In genomic region chr7:81777667-81778218, GRCm38 (mm10) we compare ENCODE assay signal across 9 mouse cellular contexts. TPM values are rescaled to one million over a fixed set of nuclear protein-coding genes. Genes with fewer than 3 reads are reported as not detected.
DNase-seq lines count a peak whose midpoint lies in the region; ATAC-seq and TF ChIP-seq lines count a peak whose summit lies in the region.
"Had no signal": no experiment of that assay in that cellular context is flagged by ENCODE, and none has a peak within 500 bp of the region (broad histone marks: within the 10 kb centered on the region; RNA-seq: fewer than 3 reads in every experiment).

No protein-coding gene starts in this region.

- H3K9ac ChIP-seq in hindbrain, embryonic 13.5 days, result no peak overlapping the region
- H3K9ac ChIP-seq in neural tube, embryonic 13.5 days, result no peak overlapping the region
- H3K9ac ChIP-seq in midbrain, postnatal 0 days (replicated peaks; ENCODE audit: low read length, poor library complexity, severe bottlenecking), result no peak overlapping the region

- no peak for DNase-seq in hindbrain, embryonic 10.5 days (ENCODE audit: low spot score)
- DNase-seq in neural tube, embryonic 10.5 days (ENCODE audit: extremely low spot score, low spot score), result no peak
- DNase-seq in adipocyte (ENCODE audit: low spot score), result peak; percentile 41
- DNase-seq in midbrain, postnatal 0 days (ENCODE audit: low spot score), result peak; percentile 26
- DNase-seq in gastrocnemius, postnatal 4 days (ENCODE audit: low spot score in 2 of 2), result no peak
- DNase-seq: gastrocnemius, postnatal 14 days; heart, postnatal 14 days had no signal

- 0 out of 2 replicates have a peak, but pooled peaks cover 3% of the 10 kb centered on the region for H3K4me1 ChIP-seq in hindbrain, embryonic 13.5 days (replicated peaks)
- H3K4me1 ChIP-seq in hindbrain, embryonic 10.5 days (replicated peaks), result no peaks in the 10 kb centered on the region
- H3K4me1 ChIP-seq in neural tube, embryonic 13.5 days (replicated peaks), result no peaks in the 10 kb centered on the region
- no peaks in the 10 kb centered on the region for H3K4me1 ChIP-seq in midbrain, postnatal 0 days (ENCODE audit: insufficient read depth, low read length)

- no peaks in the 10 kb centered on the region for H3K27me3 ChIP-seq in hindbrain, embryonic 13.5 days
- no peaks in the 10 kb centered on the region for H3K27me3 ChIP-seq in hindbrain, embryonic 10.5 days (ENCODE audit: insufficient read depth, poor library complexity, severe bottlenecking)
- H3K27me3 ChIP-seq in neural tube, embryonic 13.5 days, result no peaks in the 10 kb centered on the region
- no peaks in the 10 kb centered on the region for H3K27me3 ChIP-seq in midbrain, postnatal 0 days (ENCODE audit: insufficient read depth, low read length)

- WGBS in hindbrain, embryonic 13.5 days, result 78% methylated on average over 10 of the region's 10 CpGs
- WGBS in hindbrain, embryonic 10.5 days, result 83% methylated on average over 10 of the region's 10 CpGs
- WGBS in neural tube, embryonic 13.5 days, result 80% methylated on average over 10 of the region's 10 CpGs
- WGBS in midbrain, postnatal 0 days, result 68% methylated on average over 10 of the region's 10 CpGs

- peak; percentile 82 for TF ChIP-seq CTCF in midbrain, postnatal 0 days (IDR thresholded peaks at IDR 0.05)

- no peaks in the 10 kb centered on the region for H3K9me3 ChIP-seq in hindbrain, embryonic 13.5 days
- H3K9me3 ChIP-seq in hindbrain, embryonic 10.5 days, result peaks cover 10% of the 10 kb centered on the region
- H3K9me3 ChIP-seq in neural tube, embryonic 13.5 days, result no peaks in the 10 kb centered on the region
- no peaks in the 10 kb centered on the region for H3K9me3 ChIP-seq in midbrain, postnatal 0 days (ENCODE audit: low read length)

- H3K4me2 ChIP-seq in hindbrain, embryonic 13.5 days, result no peak overlapping the region
- H3K4me2 ChIP-seq in neural tube, embryonic 13.5 days, result no peak overlapping the region
- H3K4me2 ChIP-seq in midbrain, postnatal 0 days (ENCODE audit: low read depth, low read length, poor library complexity, severe bottlenecking), result no peak overlapping the region

- peak overlapping the region; percentile 30; the same call in 1 of the 2 replicates for H3K27ac ChIP-seq in hindbrain, embryonic 13.5 days
- no peak overlapping the region for H3K27ac ChIP-seq in hindbrain, embryonic 10.5 days
- H3K27ac ChIP-seq in neural tube, embryonic 13.5 days (replicated peaks), result no peak overlapping the region
- no peak overlapping the region for H3K27ac ChIP-seq in midbrain, postnatal 0 days (ENCODE audit: low read depth, low read length)

- peaks cover 35% of the 10 kb centered on the region for H3K36me3 ChIP-seq in hindbrain, embryonic 13.5 days
- peaks cover 52% of the 10 kb centered on the region for H3K36me3 ChIP-seq in hindbrain, embryonic 10.5 days
- H3K36me3 ChIP-seq in neural tube, embryonic 13.5 days, result peaks cover 32% of the 10 kb centered on the region
- peaks cover 16% of the 10 kb centered on the region; the same call in 1 of the 2 replicates for H3K36me3 ChIP-seq in midbrain, postnatal 0 days (ENCODE audit: insufficient read depth, low read length)

- ATAC-seq in hindbrain, embryonic 13.5 days (ENCODE audit: low FRiP score), result 0 out of 2 replicates have a peak, but pooled peaks have one; percentile 32
- peak; percentile 27; the same call in 1 of the 2 replicates for ATAC-seq in neural tube, embryonic 13.5 days (ENCODE audit: low read depth)
- ATAC-seq in midbrain, postnatal 0 days (ENCODE audit: low FRiP score), result no peak

- no peak overlapping the region for H3K4me3 ChIP-seq in hindbrain, embryonic 13.5 days
- no peak overlapping the region for H3K4me3 ChIP-seq in hindbrain, embryonic 10.5 days
- H3K4me3 ChIP-seq in neural tube, embryonic 13.5 days, result no peak overlapping the region
- no peak overlapping the region for H3K4me3 ChIP-seq in midbrain, postnatal 0 days (ENCODE audit: low read depth, low read length)

RNA-seq across cellular contexts. Expression of gene 3110040N11Rik, which starts 11.5 kb away (rescaled TPM):
- 52.7 and 53.5 TPM in 2 replicates for polyA plus RNA-seq in hindbrain, embryonic 13.5 days (2015; fragmentation: Nextera tagmentation; extraction: Ambion mirVana)
- polyA plus RNA-seq in hindbrain, embryonic 10.5 days (2016; fragmentation: Nextera tagmentation; extraction: Ambion mirVana), result 50.1 and 50.8 TPM in 2 replicates
- polyA plus RNA-seq in neural tube, embryonic 13.5 days (2015; fragmentation: Nextera tagmentation; extraction: Ambion mirVana), result 47.7 and 54.4 TPM in 2 replicates
- 34.7 and 48.7 TPM in 2 replicates for total RNA-seq in midbrain, postnatal 0 days (2014; rRNA removed)
- polyA plus RNA-seq in midbrain, postnatal 0 days (2015; fragmentation: Nextera tagmentation; extraction: Ambion mirVana), result 51.3 and 54.6 TPM in 2 replicates
- total RNA-seq in gastrocnemius, postnatal 4 days (2021), result 10 to 100 TPM; 28.6 to 30.5 TPM

RNA-seq across cellular contexts. Expression of gene Ramac, which starts 15.0 kb away (rescaled TPM):
- polyA plus RNA-seq in hindbrain, embryonic 13.5 days (2015; fragmentation: Nextera tagmentation; extraction: Ambion mirVana), result 134 and 135 TPM in 2 replicates
- polyA plus RNA-seq in hindbrain, embryonic 10.5 days (2016; fragmentation: Nextera tagmentation; extraction: Ambion mirVana), result 113 and 119 TPM in 2 replicates
- polyA plus RNA-seq in neural tube, embryonic 13.5 days (2015; fragmentation: Nextera tagmentation; extraction: Ambion mirVana), result 127 and 151 TPM in 2 replicates
- total RNA-seq in midbrain, postnatal 0 days (2014; rRNA removed), result 81.6 and 104 TPM in 2 replicates
- 189 and 190 TPM in 2 replicates for polyA plus RNA-seq in midbrain, postnatal 0 days (2015; fragmentation: Nextera tagmentation; extraction: Ambion mirVana)
- total RNA-seq in gastrocnemius, postnatal 4 days (2021), result 10 to 100 TPM; 31.5 to 35.9 TPM

RNA-seq across cellular contexts. Expression of gene Btbd1, which starts 51.5 kb away (rescaled TPM):
- polyA plus RNA-seq in hindbrain, embryonic 13.5 days (2015; fragmentation: Nextera tagmentation; extraction: Ambion mirVana), result 87.2 and 95.1 TPM in 2 replicates
- 58.3 and 63.1 TPM in 2 replicates for polyA plus RNA-seq in hindbrain, embryonic 10.5 days (2016; fragmentation: Nextera tagmentation; extraction: Ambion mirVana)
- 97.1 and 102 TPM in 2 replicates for polyA plus RNA-seq in neural tube, embryonic 13.5 days (2015; fragmentation: Nextera tagmentation; extraction: Ambion mirVana)
- total RNA-seq in midbrain, postnatal 0 days (2014; rRNA removed), result 112 and 127 TPM in 2 replicates
- 85.4 and 92.5 TPM in 2 replicates for polyA plus RNA-seq in midbrain, postnatal 0 days (2015; fragmentation: Nextera tagmentation; extraction: Ambion mirVana)
- 100 to 1,000 TPM; 177 to 218 TPM for total RNA-seq in gastrocnemius, postnatal 4 days (2021)

Comparison
In these comparisons a context has a peak if more than half of its experiments do, and no peak if none do; other contexts are left out.
1. DNase-seq: peak in adipocyte (single experiment) and midbrain, postnatal 0 days (single experiment); none in hindbrain, embryonic 10.5 days (single experiment), neural tube, embryonic 10.5 days (single experiment) and gastrocnemius, postnatal 4 days (0 of 2).